Mouse (Mus musculus): ENCODE data around the gene Gm17334.

Gm17334 gene

DNA sequence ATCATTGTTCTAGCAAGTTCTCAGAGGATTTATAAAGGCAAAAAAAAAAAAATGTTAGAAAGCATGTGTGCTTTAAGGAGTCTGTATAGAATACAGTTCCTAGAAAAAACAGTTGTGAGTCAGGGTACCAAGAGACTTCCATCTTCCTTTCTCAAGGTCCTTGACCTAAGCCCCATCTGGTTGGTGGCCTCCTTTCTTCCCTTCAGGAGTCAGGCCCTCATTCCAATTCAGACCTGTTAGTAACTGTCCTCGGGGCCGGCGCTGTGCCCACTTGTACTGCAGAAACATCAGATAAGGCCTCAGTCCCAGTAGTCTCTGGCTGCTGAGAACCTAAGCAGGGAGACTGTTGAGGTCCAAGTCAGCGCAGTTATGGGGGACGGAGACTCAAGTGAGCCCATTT lies at the start of gene Gm17334:
Gene Gm17334, minus strand, starts transcription at position 101 of the 400 bp plus-strand sequence.
- in situ Hi-C loops (cut with MboI), result no loop called here

DNA sequence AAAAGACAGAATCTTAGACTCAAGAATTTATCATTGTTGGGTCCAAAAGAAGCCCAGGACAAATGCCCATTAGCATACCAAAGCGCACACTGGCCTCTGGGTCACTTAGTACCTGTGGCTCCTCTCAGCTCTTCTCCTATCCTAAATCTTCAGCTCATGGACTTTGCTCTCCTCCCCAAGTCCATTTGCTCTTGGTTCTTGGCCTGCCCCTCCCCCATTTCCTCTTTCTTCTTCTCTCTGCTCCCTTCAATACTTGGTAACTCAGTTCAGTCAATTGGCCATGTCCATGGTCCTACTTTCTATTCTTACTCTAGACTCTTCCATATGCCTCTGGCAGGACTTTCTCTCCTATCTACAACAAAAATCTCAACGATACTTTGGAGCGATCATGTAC lies 49.0 kb upstream of the Gm17334 start:
- in situ Hi-C loops (cut with MboI), result no loop called here

DNA sequence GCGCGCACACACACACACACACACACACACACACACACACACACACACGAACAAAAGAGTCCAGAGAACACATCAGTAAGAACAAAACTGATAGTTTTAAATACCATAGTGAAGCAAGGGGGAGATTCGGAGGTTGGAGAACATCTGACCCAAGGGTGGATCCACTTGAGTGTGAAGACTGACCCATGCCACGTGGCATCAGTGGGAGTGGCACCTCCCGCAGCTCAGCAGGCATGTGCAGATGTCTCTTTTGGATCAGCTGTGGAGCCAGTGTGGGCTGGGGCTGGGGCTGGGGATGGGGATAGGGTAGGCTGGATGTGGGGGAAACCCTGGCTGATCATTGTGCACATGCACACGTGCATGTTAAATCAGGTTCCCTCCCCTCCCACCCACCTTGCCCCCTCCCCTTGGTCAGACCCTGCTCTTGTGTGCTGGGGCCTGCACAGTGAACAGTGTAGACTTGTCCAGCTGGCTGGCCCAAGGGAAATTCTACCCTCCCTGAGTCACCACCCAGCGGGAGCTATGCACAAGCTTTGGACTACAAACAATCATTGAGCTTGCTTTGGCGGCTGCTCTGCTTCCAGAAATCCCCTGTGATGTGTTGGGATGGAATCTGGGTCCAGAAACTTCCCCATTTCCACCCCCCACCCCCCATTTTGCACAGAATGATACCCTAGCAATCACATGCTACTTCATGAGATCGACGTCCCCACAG lies 48.4 kb upstream of the Gm17334 start:
- in situ Hi-C loops (cut with MboI), result no loop called here

- in situ Hi-C loops (cut with MboI), result no loop called here
These were observed 47.7 kb upstream of the Gm17334 start for GRCm38 (mm10) chr11:53820516-53821170.

DNA sequence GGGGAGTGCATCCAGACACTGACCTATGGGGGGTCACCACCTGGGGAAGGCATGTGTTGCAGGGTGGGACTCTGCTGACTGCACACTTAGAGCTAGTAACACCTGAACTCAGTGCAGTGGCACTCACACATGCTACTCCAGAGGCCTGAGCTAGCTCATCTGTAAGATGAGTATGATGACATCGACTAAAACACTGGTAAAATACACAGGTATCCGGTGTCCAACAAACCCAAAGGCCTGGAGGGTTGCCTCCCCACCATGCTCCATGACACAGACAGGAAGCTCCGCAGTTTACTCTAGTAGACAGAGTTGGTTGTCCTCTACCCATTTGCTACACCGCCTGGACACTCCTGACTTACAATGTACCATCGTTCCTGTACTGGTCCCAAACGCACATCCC lies 46.5 kb upstream of the Gm17334 start:
- in situ Hi-C loops (cut with MboI), result no loop called here

DNA sequence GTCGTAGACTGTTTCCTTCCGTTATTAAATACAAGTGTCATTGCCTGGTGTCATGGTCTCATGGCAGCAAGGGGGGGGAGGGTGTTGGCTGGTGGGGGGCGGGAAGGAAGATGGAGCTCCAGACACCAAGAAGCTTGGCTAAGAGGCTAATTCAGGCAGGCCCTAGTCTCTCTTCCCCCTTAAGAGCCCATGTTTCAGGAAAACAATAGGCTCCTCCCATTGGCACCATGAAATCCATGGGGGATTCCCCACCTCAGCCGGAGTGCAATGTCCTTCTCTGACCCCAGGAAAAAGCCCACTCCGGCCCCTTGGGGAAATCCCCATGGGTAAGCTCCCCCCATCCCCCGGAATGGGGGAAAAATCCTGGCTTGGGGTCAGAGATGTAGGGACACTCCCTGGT lies 45.8 kb upstream of the Gm17334 start:
- in situ Hi-C loops (cut with MboI), result no loop called here

- in situ Hi-C loops (cut with MboI), result no loop called here
These were observed 43.9 kb upstream of the Gm17334 start for GRCm38 (mm10) chr11:53816841-53817375.

DNA sequence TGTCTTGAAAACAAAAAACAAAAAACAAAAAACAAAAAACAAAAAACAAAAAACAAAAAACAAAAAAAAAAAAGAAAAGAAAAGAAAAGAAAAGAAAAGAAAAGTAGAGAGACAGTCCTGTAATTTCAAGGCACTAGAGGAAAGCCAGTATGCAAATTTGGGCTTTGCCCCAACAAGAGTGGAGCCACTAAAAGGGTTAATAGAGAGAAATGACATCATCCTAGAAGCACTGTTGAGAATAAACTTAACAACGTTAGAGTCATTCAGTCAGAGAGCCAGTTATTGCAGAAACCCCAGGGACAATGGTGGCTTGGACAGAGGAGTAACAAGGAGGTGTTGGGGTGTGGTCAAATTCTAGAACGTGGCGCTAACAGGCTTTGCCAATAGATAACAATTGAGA lies 41.8 kb upstream of the Gm17334 start:
- in situ Hi-C loops (cut with MboI), result no loop called here

DNA sequence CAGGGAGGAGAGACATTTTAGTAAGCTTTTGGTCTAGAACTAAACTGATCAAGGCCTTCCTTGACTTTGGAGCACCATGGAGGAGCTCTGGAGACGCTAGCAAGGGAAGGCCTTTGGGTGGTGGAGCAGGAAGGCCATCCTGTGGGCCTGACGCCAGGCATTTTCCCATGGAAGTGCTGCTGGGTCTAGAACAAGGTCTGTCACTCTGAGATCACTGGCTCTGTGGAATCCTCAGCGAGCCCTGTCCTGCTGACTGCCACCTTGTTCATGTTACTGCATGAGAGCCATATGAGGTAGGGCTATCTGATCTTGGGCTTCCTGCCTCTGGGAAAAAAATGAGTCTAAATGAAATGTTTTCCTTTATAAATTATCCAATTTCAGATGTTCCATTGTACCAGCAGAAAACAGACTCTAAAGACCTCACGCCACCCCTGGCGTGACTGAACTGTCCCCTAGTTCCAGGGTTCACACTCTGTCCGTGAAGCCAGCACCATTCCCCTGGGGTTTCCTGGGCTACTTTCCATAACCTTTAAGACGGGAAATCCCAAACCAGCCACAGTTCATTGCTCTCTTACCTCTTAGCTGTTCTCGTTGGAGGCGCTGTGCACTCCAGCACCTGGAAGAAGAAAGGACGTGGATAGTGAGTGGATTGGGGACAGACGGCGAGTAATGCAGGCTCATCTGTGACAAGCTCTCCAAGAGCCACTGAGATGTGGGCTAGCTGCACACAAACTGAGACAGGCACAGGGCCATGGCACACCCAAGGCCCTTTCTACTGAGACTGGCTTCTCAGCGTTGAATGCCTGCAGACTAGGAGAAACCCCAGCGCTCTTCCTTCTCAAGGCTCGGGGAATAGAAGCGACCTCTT lies 40.2 kb upstream of the Gm17334 start:
- in situ Hi-C loops (cut with MboI), result no loop called here

DNA sequence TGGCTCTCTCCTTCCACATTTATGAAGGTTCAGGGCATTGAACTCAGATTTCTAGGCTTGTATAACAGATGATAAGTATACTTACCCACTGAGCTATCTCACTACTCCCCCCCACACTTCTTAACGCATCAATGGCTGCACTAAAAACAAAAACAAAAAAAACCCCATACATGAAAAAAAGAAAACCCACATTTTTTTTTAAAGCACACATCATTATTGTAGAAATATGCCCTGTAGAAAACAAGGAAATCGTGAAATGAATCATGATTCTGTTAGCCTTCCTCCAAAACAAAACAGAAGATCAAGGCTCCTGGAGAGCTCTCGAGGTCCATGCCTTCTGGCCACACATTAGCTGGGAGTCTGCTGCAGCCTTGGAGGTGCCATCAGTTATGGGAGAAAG lies 38.3 kb upstream of the Gm17334 start:
- in situ Hi-C loops (cut with MboI), result no loop called here

DNA sequence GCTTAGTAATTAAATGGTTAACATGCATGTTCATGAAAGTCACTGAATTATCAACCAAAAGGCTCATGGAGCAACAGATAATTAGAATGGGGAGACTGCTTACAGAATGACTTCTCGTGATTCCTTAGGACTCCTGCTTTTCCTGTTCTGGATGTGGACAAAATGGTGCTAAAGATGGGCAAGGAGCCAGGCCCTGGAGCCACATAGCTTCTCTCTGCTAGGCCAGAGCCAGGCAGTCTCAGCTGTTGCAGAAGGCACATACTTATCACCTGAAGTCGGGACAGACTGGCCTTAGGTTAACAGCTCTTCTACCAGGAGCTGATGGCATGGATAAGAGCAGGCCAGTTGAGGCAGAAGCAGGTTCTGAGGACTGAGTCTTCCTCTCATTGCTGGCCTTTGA lies 37.8 kb upstream of the Gm17334 start:
- in situ Hi-C loops (cut with MboI), result no loop called here

DNA sequence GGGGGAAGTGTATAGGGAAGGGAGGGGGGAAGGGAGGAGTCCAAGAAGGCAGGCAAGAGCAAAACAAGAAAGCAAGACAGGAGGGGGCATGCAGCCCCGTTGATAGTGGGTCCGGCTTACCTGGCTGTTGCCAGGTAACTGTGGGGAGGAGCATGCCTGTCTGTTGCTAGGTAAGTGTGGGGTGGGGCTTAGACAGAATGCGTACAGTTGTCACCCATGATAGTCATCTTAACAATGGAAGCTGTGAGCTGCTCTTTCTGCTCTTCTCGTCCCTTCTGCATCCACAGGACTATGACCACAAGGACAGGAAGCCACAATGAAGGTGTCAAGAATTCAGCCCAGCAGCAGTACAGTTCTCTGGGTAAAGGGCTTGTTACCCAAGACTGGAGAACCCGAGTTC lies 37.2 kb upstream of the Gm17334 start:
- in situ Hi-C loops (cut with MboI), result no loop called here

GRCm38 (mm10) chr11:53809354-53809753 lies 36.4 kb upstream of the Gm17334 start:
- in situ Hi-C loops (cut with MboI), result no loop called here

DNA sequence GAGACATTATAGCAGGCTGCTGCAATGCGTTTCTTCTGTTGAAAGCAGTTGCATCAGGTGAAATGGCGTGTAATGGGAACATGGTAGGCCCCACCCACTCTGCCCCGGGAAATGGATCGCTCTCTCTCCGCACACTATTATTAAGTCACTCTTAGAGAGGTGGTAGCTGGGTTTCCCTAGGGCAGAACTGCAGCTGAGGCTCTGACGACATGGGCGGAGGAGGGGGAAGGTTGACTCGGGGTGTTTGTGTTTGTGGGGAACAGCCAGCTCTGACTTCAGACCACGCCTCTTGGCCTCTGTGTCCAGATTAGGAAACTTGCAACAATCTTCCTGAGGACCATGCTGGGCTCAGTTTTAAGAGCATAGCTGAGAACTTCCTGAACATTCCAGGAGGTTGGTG lies 32.8 kb upstream of the Gm17334 start:
- in situ Hi-C loops (cut with MboI), result no loop called here

DNA sequence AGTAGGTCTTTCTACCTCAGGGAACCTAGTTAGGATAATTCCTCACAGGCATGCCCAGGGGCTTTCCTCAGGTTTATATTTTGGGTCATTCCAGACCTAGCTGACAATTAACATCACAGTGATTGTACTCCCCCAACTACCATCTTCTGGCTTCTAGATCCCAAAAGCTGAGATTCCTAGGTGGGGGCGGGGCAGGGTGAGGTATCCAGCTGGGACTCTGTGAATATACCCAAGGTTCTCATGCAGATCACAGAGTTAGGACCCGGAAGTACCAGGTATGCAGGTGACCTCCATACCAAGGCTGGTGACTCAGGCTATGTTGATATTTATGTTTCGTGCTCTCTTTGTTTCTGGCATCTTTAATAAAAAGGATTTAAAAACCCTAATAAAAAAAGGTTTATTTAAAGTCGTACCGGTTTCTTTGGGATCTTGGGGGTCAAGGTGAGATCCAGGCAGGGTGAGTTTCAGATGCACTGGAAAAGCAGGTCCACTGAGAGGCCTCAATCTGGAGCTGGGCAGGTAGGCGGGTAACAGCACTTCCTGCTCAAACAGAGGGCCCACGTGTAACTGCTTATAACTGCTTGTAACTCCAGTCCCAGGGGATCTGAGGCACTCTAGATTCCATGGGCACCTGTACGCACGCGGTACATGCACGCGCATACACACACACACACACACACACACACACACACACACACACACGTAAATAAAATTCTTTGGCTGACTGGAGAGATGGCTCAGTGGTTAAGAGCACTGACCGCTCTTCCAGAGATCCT lies 31.8 kb upstream of the Gm17334 start:
- in situ Hi-C loops (cut with MboI), result no loop called here

- in situ Hi-C loops (cut with MboI), result no loop called here
These were observed 30.5 kb upstream of the Gm17334 start for GRCm38 (mm10) chr11:53803494-53803893.

GRCm38 (mm10) chr11:53803093-53803492 lies 30.1 kb upstream of the Gm17334 start:
- in situ Hi-C loops (cut with MboI), result no loop called here

GRCm38 (mm10) chr11:53800975-53801374 lies 28.0 kb upstream of the Gm17334 start:
- in situ Hi-C loops (cut with MboI), result no loop called here

DNA sequence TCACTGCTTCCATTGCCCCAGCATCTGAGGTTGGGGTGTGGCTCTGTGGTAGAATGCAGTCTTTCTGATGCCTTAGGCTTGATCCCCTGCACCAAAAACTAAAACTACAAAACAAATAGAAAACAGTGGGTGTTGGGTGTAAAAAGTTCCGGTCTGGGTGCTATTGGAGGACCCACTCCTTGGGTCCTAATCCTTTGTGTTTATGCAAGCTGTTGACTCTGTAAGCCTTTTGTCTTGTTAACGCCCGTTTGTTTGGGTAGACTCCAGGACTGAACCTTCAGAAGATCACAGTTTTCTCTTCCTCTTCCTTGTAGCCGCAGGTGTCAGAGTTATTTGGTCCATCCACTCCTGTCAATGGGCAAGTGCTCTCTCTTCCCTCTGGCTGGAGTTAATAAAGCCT lies 27.0 kb upstream of the Gm17334 start:
- in situ Hi-C loops (cut with MboI), result no loop called here

- in situ Hi-C loops (cut with MboI), result no loop called here
These were observed 25.2 kb upstream of the Gm17334 start for GRCm38 (mm10) chr11:53798041-53798711.

- in situ Hi-C loops (cut with MboI), result no loop called here
These were observed 24.5 kb upstream of the Gm17334 start for GRCm38 (mm10) chr11:53797386-53797920.

Measured in mature B cell (primary cell).